Mouse (Mus musculus) embryo, embryonic 9.5 days (tissue): ENCODE measurements around the gene Hnf4a.
"Not testable (repeated sequence)": the region's sequence is repeated elsewhere in the genome, so short reads cannot be mapped to it uniquely, and the experiment has no call there.

Experiments
- DNase-seq: peaks from one replicate; pipeline ENCODE4 v3.0.0-alpha.2; 2017; ENCODE audit errors: extremely low spot score

The Hnf4a gene

GRCm38 (mm10) chr2:163506300-163507004 lies at the start of gene Hnf4a:
Hnf4a (plus strand) TSS chr2:163506808.
- no peak for DNase-seq

DNA sequence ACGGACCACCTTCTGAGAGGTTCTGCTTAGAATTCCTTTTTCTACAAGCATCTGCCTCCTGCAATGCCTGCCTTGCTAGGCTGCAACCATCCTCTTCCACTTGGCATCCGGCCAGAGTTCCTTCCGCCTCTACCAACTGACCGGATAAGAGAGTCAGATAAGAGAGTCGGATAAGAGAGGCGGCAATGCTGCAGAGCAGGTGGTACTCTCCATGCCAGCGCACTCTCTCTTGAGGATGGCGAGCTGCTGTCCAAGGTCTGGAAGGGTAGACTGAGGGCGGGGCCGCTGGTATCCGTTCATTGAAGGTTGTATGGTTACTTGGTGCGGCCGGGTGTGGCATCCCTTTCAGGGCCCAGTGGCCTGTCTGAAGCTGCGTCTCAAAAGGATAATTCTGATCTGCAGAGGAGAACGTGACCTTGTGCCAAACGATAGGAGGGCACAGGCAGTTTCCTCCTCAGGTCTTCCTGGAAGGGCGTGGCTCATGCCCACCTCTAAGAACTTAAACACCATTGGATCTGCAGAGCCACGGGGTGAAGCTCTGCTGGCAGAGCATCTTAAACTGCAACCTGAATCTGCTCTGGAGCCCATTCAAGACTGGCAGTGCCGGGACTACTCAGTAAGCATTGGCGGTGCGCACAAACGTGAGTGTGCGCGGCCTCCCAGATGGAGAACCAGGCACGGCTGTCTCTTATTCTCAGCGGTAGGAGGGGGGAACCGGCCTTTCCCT lies 47.9 kb upstream of the Hnf4a start:
- no peak for DNase-seq

DNA sequence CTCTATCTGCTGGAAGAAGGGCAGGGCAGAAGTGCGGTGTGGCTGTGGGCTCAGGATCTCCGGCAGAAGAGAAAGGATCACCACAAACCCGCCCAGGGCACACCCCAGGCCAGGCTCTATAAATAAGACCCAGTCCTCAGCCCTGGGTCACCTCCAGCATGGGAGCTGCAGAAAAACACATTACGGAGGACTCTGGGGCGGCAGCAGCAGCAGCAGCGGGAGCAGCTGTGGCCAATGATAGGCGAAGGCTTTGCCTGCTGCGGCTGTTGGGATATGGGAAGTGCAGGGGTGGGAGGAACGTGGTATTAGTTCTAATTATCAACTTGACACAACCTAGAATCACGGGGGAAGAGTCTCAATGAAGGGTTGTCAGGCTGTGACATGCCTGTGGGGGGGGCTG lies 47.2 kb upstream of the Hnf4a start:
- no peak for DNase-seq

- no peak for DNase-seq
Measured at GRCm38 (mm10) chr2:163460622-163461021, 46.0 kb upstream of the Hnf4a start.

- not testable (repeated sequence) for DNase-seq
Measured at GRCm38 (mm10) chr2:163461307-163461706, 45.3 kb upstream of the Hnf4a start.

- DNase-seq, result no peak
Measured at GRCm38 (mm10) chr2:163462386-163462785, 44.2 kb upstream of the Hnf4a start.

- no peak for DNase-seq
Measured at GRCm38 (mm10) chr2:163462801-163463200, 43.8 kb upstream of the Hnf4a start.

GRCm38 (mm10) chr2:163463251-163463769 lies 43.3 kb upstream of the Hnf4a start:
- DNase-seq, result no peak

GRCm38 (mm10) chr2:163463998-163464397 lies 42.6 kb upstream of the Hnf4a start:
- no peak for DNase-seq

DNA sequence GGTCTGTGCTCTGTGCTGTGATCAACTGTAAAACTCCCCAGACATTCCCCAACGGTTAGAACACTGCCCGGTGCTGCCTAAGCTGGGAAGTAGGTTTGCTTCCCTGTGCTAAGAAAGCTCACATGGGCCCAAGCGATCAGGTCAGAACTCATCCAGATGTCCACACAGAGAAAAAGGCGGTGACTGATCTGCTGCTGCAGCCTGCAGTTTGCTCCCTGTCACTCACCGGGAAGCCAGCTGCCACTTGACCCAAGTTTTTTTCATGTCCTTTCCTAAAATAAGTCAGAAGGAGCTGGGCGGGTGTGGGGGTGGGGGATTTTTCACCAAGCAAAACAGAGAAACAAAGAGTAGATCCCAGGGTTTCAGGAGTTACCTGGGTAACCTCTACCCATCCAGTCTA lies 42.0 kb upstream of the Hnf4a start:
- no peak for DNase-seq

GRCm38 (mm10) chr2:163466771-163467170 lies 39.8 kb upstream of the Hnf4a start:
- no peak for DNase-seq

DNA sequence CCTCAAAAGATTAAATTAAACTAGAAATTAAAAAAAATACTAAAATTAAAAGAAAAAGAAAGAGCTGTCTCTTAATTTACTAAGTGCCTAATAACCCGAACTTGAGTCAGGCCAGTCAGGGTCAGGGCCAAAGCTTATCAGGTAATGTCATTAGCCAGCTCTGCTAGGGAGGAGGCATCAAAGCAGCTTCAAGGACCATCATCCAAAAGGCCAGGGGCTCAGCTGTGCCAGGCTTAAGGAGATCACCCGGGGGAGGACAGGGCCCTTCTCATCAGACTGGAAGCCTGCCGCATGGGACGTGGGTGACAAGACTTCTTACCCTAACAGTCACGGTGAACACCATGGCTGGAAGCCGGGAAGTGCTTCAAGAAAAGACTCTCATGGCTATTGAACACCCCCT lies 39.0 kb upstream of the Hnf4a start:
- DNase-seq, result no peak

GRCm38 (mm10) chr2:163468866-163469265 lies 37.7 kb upstream of the Hnf4a start:
- no peak for DNase-seq

DNA sequence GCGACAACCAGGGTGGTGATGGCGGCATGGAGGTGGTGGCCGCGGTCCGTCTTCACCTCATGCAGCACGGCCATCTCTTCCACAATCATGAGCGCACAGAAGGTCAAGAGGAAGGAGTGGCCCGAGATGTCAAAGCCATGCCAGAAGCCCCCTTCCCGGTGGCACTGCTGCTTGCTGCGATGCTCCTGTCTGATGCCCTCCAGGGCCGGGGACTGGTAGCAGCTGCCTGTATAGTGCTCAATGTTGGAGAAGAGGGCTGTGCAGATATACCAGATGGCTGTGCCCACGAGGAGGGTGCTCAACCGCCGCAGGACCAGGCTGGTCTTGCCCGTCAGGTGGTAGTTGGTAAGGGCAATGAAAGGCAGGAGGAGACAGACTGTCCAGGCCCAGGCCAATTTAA lies 36.9 kb upstream of the Hnf4a start:
- no peak for DNase-seq

DNA sequence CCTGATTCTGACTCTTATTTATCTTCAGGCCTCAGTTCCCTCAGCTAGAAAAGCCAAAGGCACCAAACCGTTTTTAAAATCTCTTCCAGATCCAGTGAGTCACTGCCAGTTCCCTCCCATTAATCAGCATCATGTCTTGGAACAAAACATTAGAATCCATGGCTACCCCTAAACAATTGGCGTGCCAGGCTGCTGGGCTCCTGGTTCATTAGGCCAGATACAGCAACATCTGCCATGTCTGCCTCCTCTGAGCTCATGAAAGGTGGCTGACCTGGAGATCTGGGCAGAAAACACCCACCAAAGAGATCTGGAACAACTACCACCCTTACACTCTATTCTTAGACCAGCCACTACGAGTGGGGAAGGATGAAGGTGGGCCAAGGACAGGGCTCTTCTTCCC lies 35.5 kb upstream of the Hnf4a start:
- no peak for DNase-seq

GRCm38 (mm10) chr2:163471710-163472465 lies 34.7 kb upstream of the Hnf4a start:
- no peak for DNase-seq

DNA sequence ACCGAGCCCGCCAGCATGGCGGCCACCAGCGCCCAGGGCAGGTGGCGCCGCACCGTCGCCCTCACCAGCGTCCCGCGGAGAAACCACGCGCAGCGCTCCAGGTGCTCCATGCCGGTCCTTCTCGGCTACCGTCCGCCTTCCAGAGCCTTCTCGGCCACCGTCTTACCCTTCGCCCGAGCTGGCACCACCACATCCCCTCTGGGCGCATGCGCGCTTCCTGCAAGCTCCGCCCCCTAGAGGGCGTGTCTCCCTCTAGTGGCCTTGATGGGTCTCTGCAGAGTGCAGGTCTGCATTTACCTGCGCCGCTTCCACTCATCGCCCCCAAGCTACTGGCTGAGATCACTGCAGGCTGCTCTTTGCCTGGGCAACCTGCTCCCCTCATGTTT lies 34.1 kb upstream of the Hnf4a start, which contains the start of gene Fitm2:
Fitm2 (minus strand) TSS at position 164 of the 386 bp plus-strand sequence.
- peak; percentile 96 for DNase-seq

DNA sequence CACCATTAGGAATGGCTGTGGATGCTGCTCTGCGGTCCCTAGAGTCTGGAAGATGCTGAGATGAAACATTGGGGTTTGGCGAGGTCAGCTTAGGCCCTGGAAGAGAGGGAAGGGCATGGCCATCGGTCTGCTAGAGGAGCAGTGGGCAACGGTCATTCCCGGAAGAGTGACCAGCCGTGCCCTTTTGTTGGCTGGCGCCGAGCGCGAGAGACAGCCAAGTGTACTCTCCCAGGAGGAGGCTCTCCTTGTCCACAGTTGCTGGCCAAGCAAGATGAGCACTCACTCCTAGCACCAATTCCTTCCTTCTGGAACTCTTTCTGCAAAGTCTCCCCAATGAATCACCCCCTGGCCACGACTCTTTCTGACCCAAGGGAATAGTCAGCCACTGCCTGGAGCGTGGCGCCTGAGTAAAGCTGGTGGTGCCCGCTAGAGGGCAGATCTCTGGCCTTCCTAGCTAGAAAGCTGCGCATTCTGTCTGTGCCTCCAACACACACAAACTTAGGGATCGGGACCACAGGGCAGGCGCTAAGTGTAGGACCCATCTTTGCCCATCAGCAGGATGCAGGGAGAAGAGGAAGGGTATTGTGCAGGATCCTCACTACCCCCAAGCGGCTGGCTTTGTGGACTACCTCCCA lies 26.3 kb upstream of the Hnf4a start:
- DNase-seq, result no peak

GRCm38 (mm10) chr2:163481539-163482029 lies 25.0 kb upstream of the Hnf4a start:
- peak; percentile 54 for DNase-seq

- no peak for DNase-seq
Measured at GRCm38 (mm10) chr2:163487360-163487759, 19.2 kb upstream of the Hnf4a start.

DNA sequence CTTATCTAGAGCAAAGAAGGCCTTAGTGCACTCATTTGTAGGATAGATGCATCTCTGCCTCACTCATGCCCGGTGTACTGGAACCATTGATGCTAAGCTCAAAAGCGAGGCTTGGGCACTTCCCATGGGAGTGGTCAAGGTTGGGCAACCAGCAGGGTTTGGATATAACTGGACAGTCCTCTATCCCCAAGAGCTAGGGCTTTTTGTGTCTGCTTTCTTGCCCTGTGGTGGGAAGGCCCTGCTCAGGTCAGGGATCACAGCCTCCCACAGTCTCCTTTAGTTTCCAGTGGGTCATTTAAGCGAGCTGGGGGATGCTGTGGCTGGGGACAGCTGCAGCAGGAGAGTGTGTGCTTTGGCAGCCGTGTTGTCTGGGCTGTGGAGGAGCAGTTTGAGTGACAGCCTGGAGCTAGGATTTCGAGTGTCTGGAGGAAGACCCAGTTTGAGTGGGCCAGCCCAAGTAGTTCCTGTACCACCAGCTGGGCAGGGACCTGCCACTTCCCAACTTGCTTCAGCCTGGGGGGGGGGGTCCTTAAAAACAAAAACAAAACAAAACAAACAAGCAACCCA lies 16.8 kb upstream of the Hnf4a start:
- DNase-seq, result no peak
